Mouse (Mus musculus) kidney, embryonic 15.5 days (tissue): Measurements from ENCODE around the gene Epsti1. TPM values are rescaled to one million over a fixed set of nuclear protein-coding genes. Genes with fewer than 3 reads are reported as not detected.

Experiments
- ATAC-seq: fragments of 200-750 bp; cut with Nextera tagmentation; replicated peaks from 2 replicates; pipeline ENCODE4 v1.8.0; 2017; ENCODE audit warnings: moderate TSS enrichment; ENCODE audit not compliant: low FRiP score
- H3K27ac ChIP-seq: fragments of 300-500 bp; sonication (generic); 2 replicates; pipeline ENCODE4 v1.5.1; 2015; ENCODE audit warnings: mild to moderate bottlenecking, inconsistent platforms
- H3K27me3 ChIP-seq: fragments of 300-500 bp; sonication (generic); 2 replicates; pipeline ENCODE4 v1.6.1; 2015; ENCODE audit warnings: inconsistent platforms
- H3K36me3 ChIP-seq: fragments of 300-500 bp; sonication (generic); 2 replicates; pipeline ENCODE4 v1.6.1; 2015; ENCODE audit warnings: inconsistent platforms
- H3K4me1 ChIP-seq: fragments of 300-500 bp; sonication (generic); 2 replicates; pipeline ENCODE4 v1.6.1; 2015; ENCODE audit warnings: inconsistent platforms
- H3K4me2 ChIP-seq: fragments of 300-500 bp; sonication (generic); 2 replicates; pipeline ENCODE4 v1.6.1; 2015; ENCODE audit warnings: moderate library complexity, mild to moderate bottlenecking, inconsistent platforms
- H3K4me3 ChIP-seq: fragments of 300-500 bp; sonication (generic); replicated peaks from 2 replicates; pipeline ENCODE4 v1.5.1; 2015; ENCODE audit warnings: mild to moderate bottlenecking, inconsistent platforms
- H3K9ac ChIP-seq: fragments of 300-500 bp; sonication (generic); 2 replicates; pipeline ENCODE4 v1.6.1; 2015; ENCODE audit warnings: mild to moderate bottlenecking, inconsistent platforms
- H3K9me3 ChIP-seq: fragments of 300-500 bp; sonication (generic); replicated peaks from 2 replicates; pipeline ENCODE4 v1.6.1; 2016; ENCODE audit warnings: inconsistent platforms
- WGBS: fragments of 180-500 bp; shearing (Covaris S2); methylation state at CpG from one replicate; pipeline ENCODE4 v1.1.7; 2015; ENCODE audit warnings: mixed read lengths; 5-methylcytosine and 5-hydroxymethylcytosine counted together
- polyA plus RNA-seq: library from polyadenylated mRNA; unstranded; fragments of >200 nt; fragmentation: Nextera tagmentation; extraction: Ambion mirVana; gene quantifications from 2 replicates; pipeline ENCODE4 v1.2.1, GENCODE M21; 2015

Gene Epsti1
- polyA plus RNA-seq, 1 experiment from 2014 or later, result 0.90 TPM

DNA sequence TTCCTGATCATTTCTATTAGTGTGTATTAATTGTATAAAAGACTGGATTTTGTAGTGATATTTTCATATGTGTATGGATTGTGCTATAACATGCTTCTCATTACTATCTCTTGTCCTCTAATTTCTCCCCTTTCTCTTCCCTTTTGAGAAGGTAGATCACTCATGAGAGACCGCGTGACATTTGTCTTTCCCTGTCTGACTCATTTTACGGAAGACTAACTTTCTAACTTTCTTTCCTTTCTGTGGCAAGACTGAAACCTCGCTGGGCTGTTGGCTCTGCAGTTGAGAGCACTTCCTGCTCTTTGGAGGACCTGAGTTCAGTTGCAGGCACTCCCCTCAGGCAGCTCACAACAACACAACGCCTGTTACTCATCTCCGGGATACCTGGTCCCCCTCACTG lies 136.6 kb downstream of the Epsti1 start:
- H3K36me3 ChIP-seq, result no peaks in the 10 kb centered on the region
- H3K4me3 ChIP-seq, result no peak overlapping the region
- 67% methylated on average over 6 of the region's 6 CpGs for WGBS
- H3K9me3 ChIP-seq, result no peaks in the 10 kb centered on the region
- H3K27ac ChIP-seq, result no peak overlapping the region
- peaks cover 15% of the 10 kb centered on the region for H3K4me1 ChIP-seq
- no peak for ATAC-seq
- H3K9ac ChIP-seq, result no peak overlapping the region
- H3K4me2 ChIP-seq, result no peak overlapping the region
- H3K27me3 ChIP-seq, result no peaks in the 10 kb centered on the region

DNA sequence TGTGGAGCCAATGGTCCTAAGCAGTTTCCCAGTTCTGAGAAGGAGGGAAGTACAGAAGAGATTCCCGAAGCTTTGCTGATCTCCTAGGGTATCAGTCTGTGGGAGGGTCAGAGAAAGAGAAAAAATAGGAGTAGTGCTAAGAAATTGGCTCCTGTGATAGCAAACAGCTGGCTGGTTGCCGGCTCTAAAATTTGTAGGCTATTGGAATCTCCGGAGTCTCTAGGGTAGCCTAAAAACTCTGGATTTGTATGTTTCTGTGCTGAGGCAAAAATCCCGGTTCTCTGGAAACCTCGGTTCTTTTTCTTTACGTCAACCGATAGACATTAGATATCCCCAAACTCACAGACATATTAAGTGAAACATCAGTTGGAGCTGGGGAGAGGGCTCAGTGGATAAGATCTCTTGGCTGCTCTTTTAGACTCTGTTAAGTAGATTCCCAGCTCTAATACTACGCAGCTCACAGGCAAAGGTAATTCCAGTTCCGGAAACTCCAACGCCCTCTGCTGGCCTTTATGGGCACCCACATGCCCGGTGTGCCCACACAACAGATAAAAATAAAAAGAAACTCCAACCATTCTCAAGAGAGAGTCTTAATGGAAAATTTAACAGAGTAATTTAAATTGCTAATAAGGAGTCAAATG lies 138.0 kb downstream of the Epsti1 start:
- no peak for ATAC-seq
- 63% methylated on average over 11 of the region's 11 CpGs for WGBS
- Histone ChIP-seq H3K27me3 (no peaks in the 10 kb centered on the region), H3K4me2 (no peak overlapping the region), H3K36me3 (no peaks in the 10 kb centered on the region), H3K27ac (no peak overlapping the region), H3K4me1 (peaks cover 15% of the 10 kb centered on the region), H3K9me3 (no peaks in the 10 kb centered on the region), H3K9ac (no peak overlapping the region), H3K4me3 (no peak overlapping the region)

GRCm38 (mm10) chr14:78043079-78043478 lies 139.0 kb downstream of the Epsti1 start:
- Histone ChIP-seq H3K27me3 (no peaks in the 10 kb centered on the region), H3K4me2 (no peak overlapping the region), H3K4me3 (no peak overlapping the region), H3K9me3 (no peaks in the 10 kb centered on the region), H3K27ac (no peak overlapping the region), H3K9ac (no peak overlapping the region), H3K4me1 (peaks cover 15% of the 10 kb centered on the region), H3K36me3 (no peaks in the 10 kb centered on the region)
- ATAC-seq, result no peak
- WGBS, result 37% methylated on average over 2 of the region's 2 CpGs

- no peak for ATAC-seq
- no peak overlapping the region for H3K9ac ChIP-seq
- H3K4me3 ChIP-seq, result no peak overlapping the region
- H3K27me3 ChIP-seq, result no peaks in the 10 kb centered on the region
- no peaks in the 10 kb centered on the region for H3K36me3 ChIP-seq
- H3K9me3 ChIP-seq, result no peaks in the 10 kb centered on the region
- no peak overlapping the region for H3K27ac ChIP-seq
- no peak overlapping the region for H3K4me2 ChIP-seq
- WGBS, result 76% methylated on average over 3 of the region's 3 CpGs
- no peaks in the 10 kb centered on the region for H3K4me1 ChIP-seq
Measured at GRCm38 (mm10) chr14:78048258-78048657, 144.2 kb downstream of the Epsti1 start.

DNA sequence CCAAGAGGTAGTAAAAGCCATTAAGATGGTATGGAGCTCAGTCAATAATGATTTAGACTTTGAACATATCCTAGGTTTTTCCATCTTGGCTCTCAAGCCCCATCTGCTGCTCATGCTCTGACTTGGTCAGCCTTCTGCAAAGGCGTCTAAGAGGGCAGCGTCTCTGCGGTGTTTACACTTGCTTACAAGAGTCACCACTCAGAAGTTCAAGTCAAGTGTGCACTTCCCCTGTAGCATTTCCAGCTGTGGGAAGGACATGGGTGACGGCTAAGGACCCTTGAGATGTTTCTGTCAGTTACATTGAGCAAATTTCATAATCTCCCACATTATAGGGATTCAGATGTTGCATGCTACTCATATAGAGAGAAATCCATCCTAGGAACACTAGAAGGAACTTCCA lies 144.6 kb downstream of the Epsti1 start:
- Histone ChIP-seq H3K4me1 (no peaks in the 10 kb centered on the region), H3K27me3 (no peaks in the 10 kb centered on the region), H3K9ac (no peak overlapping the region), H3K36me3 (no peaks in the 10 kb centered on the region), H3K4me2 (no peak overlapping the region), H3K9me3 (no peaks in the 10 kb centered on the region), H3K27ac (no peak overlapping the region), H3K4me3 (no peak overlapping the region)
- 66% methylated on average over 4 of the region's 4 CpGs for WGBS
- ATAC-seq, result no peak

Other genes starting within 250 kb of the Epsti1 start
- 118 and 136 TPM in 2 replicates for gene Dnajc15, start 29.1 kb upstream of the Epsti1 start, polyA plus RNA-seq
- gene Fam216b, start 184.8 kb downstream of the Epsti1 start, polyA plus RNA-seq, result not detected in 2 replicates